Mouse (Mus musculus) gastrocnemius, postnatal 25 days (tissue): ENCODE measurements around the gene 4931428F04Rik. TPM values are rescaled to one million over a fixed set of nuclear protein-coding genes. Genes with fewer than 3 reads are reported as not detected.
"Not testable (repeated sequence)": the region's sequence is repeated elsewhere in the genome, so short reads cannot be mapped to it uniquely, and the experiment has no call there.

Experiments
- DNase-seq: peaks from one replicate; pipeline ENCODE4 v3.0.0; 2022
- total RNA-seq, 2 experiments: library from RNA; stranded (reverse); gene quantifications; 1 replicate in 1 of 2; 2 replicates in 1 of 2; pipeline ENCODE4 v1.2.3; 2021

Gene 4931428F04Rik
- total RNA-seq, 2 experiments from 2014 or later = 0.64 to 0.84 TPM

DNA sequence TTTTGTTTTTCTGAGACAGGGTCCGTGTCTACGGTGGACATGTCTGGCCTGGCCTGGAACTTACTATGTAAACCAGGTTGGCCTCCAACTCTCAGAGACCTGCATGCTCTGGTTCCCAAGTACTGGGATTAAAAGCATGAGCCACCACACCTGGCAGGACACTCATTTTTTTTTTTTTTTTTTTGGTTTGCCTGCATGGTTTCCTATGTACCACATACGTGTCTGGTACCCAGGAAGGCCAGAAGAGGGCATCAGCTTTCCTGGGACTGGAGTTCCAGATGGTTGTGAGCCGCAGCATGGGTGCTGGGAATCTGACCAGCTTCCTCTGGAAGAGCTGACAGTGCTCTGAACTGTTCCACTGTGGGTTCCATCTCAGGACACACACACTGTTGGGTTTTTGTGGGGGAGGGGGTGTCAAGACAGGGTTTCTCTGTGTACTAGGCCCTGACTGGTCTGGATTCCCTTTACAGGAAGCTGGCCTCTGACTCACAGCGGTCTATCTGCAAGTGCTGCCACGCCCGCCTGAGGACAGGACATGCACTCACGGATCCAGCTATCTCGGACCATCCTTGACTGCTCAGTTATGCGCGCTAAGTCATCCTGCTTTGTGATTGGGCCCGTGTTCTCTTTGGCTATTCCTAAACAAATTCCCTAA is 28.2 kb downstream of the 4931428F04Rik start:
- no peak for DNase-seq

DNA sequence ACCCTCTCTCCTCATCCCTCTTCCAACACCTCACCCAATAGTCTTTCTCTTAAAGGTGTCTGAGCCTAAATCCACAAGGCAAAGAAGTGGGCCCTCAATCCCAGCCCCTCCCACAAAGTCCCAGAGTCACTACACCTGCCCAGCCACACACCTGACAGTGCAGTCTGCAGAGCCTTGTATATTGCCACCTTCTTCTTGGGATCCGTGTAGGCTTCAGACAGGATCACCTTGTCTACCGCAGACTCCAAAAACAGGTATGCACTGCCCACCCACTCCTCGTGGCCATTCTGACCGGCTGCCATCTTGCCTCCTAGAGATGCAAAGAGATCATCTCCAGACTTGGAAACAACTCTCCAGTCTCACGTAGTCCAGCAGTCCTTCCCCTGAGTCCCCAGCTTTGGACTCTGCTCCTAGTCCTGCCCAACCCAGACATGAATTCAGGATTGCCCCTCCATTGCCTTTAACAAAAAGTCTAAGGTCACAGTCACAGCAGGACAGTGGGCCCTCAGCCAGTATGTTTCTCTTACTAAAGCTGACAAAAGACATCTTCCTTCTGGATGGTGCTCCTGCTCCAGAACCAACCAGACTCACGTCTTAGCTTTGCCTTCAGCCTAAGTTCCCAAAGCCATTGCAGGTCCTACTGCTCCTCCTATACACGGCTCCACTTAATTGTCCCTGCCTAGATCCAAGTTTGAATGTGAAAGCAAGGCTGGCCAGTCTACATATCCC is 29.1 kb downstream of the 4931428F04Rik start:
- no peak for DNase-seq

DNA sequence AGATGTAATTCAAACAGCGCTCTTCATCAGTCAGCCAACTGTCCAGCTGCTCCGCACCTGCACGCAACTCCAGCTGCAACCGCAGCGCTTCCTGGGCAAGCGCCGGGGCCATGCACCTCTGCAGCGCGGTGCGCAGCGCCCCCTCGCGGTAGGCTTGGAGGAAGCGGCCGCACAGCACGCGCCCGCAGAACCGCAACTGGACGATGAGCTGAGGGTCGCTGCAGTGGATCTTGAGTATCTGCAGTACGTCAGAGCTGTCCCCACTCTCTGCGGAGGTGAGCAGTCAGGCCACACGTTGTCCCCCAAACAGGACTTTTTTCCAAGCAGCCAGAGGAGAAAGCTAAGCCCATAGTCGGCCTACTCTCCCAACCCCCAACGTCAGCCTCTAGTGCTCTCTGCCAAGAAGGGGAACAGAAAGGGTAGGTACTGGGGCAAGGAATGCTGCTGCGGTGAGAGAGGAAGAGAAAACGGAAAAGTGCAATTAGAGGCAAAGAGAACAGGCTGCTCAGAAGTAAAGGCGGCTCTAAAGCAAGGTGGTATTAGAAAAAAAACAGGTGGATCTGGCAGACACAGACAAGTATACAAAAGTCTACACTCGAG is 29.8 kb downstream of the 4931428F04Rik start:
- DNase-seq = peak; percentile 64

DNA sequence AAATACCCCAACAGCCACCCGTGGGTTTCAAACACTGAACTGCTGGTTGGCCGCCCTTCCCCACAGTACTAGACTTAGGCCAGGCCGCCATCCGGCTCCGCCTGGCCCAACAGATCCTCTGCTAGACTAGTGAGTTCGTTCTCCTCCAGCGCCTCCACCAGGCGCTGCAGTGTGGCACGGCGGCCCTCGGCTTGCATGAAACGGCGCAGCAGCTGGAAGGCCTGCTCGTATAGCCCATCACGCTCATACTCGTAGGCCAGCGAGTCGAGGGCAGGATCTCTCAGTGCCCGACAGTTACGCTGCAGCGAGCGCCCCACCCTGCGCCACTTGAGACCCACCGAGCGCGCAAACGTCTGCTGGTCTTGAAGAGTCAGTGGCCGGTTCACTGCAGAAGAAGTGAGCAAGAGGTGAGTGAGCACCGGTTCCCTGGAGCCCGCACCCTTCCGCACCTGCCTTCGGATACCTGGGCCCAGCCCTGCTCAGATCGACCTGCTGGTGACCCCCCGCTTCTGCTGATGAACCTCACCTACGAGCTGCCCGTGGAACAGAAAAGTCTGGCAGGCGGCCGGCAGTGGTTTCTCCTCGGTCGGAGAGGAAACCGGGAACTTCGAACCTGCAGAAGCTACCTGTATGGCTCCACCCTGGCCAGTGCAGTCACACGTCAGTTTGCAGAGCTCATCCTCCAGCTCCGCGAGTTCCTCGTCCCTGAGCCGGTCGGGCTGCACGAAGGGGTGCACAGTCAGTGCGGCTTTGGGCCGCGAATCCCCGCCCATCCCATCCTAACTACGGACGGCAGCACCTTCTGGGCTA is 30.5 kb downstream of the 4931428F04Rik start:
- no peak for DNase-seq

DNA sequence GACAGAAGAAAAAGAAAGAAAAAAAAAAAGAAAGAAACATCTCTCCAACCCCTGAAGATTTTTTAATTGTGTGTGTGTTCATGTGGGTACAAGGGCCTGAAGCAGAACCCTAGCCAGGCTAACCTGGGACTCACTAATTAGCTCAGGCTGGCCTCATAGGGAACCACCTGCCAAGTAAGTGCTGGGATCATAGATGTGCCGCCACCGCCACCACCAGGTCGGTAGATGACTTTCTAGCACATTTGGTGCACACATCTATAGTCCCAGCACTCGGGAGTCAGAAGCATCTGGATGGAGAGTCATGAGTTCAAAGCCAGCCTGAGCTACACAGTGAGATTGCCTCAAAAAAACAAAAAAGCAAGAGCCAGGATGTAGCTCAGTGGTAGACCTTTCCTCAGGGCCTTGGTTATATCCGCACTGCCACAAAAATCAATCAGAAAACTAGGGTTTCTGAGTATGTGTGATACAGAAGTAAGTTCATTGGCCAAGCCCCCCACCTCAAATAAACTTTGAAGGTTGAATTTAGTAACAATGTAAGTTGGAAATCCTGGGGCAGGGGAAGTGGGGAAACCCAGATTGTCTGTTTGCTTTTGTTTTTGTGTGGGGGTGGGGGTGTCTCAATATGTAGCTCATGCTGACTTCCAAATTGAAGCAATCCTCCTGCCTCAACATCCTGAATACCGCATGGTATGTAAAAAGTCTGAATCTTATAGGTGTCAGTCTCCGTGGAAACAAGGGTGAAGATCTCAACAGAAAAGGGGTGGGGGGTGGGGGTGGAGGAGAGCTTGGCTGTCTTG is 32.1 kb downstream of the 4931428F04Rik start:
- no peak for DNase-seq

DNA sequence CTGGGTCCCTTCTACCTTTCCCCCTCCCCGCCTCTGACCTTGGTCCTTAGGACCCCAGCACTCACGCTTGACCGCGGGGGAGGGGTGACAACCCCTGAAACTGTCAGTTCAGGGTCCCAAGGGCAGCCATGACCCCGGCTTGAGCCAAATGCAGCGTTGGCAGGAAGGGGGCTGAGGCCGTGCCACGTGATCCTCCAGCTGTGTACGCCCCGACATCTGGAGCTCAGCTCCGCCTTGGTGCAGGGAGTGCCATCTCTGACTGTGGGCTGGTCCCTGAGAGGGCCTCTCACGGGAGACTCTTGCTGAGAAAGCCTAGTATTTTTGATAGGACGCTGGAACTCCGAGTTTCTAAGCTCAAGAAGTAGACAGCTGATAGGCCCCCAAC is 34.7 kb downstream of the 4931428F04Rik start, which contains the start of gene B3gnt9:
B3gnt9 (minus strand) TSS at position 188 of the 385 bp plus-strand sequence.
- DNase-seq = peak; percentile 85

DNA sequence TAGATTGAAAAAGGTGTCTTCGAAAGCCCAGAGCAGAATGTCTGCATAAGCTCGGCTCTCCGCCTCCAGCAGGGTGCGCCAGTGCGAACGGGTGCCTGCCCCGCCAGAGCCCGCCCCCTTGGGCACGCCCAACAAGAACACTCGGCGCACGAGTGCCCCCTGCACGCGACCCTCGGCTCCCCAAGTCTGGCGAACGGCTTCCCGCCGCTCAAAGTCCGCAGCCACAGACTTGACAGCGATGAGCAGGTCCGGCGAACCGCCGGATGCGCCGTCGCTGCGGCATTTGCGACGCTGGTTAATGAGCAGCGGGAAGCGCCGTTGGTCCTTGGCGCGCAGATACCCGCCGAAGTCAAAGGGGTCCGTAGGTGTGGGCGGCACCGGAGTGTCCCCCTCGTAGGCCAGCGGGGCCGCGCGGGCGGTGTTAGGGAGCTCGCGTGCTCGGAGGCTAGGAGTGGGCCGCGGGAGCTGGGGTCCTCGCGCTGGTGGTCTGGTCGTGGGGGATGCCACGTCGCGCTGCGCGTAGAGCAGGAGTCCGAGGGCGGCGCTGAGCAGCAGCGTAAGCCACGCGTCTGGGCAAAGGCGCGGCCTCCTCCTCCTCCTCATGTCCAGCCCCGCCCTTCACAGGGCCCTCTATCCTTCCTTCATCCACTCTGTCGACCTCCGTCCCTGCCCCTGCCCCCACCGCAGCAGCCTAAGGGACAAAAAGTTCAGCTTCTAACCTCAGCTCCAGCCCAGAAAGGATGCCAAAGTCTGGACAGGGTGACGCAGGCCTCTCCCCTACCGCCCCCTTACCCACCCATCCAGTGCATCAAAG is 35.3 kb downstream of the 4931428F04Rik start:
- DNase-seq = peak; percentile 86

DNA sequence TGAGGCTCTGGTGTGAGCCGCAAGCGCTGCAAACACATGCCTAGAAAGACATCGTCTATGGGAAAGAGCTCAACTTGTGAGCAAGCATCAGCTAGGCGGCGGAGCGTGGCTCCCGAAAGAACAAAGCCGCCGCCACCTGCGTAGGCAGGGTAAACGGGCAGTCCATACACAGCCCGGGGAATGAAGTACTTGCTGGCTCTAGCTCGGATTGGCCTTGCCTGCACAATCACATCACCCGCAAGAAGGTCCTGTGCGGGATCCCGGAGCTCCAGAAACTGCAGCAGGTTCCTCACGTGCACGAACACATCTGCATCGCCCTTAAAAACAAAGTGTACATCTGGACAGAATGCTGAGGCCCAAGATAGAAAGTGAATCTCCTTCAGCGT is 35.9 kb downstream of the 4931428F04Rik start:
- DNase-seq = no peak

DNA sequence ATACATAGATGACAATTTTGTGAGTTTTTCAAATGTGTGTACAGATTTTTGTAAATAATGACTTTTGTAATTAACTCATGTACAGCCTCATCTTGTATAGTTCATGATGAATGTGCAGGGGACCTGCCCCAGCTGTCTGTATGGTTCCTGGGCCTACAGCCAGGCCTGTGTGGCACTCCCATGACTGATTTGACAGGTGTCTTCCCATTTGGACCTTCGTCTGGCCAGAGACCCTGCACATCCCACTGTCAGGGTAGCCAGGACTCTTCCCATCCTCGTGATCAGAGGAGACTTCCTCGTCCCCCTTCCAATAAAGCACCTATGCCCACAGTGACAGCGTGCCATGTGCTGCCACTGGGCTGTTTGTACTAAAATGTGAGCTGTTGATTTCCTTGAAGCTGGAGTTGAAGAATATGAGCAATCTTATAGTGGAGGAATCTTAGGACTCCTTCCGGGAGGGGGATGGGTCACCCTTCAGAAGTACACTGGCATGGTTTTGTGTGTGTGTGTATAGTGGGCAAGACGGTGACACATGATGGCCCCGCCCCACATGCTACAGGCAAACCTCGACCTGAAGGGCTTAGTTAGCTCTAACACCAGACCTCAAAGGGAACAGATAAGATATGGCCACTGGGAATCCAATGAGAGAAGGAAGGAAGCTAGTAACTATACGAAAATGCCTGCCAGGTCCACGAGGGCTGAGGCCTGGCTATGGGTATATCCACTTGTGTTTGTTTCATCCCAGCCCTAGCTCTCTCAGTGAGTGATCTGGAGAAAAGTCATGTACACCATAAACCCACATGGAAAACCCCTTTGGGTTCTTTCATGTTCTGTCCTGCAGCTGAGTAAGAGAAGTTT is 36.8 kb downstream of the 4931428F04Rik start:
- no peak for DNase-seq

DNA sequence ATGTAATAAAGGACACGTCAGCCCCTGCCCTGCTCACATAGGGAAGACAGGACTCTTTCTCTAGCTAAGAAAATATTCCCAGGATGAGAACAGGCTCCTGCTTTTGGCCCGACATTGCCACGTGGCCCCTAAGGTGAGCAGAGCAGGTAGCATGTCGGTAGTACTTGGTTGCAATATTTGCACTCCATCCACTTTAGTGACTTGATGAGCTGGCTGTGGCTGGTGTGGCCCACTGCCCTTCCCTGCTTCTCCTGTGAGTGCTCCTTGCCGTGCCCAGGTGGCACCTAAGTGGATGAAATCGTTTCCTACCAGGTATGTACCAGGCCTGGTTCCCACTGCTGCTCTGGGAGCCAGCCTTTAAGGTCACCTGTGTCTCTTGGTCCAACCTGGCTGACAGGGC is 37.7 kb downstream of the 4931428F04Rik start:
- no peak for DNase-seq

DNA sequence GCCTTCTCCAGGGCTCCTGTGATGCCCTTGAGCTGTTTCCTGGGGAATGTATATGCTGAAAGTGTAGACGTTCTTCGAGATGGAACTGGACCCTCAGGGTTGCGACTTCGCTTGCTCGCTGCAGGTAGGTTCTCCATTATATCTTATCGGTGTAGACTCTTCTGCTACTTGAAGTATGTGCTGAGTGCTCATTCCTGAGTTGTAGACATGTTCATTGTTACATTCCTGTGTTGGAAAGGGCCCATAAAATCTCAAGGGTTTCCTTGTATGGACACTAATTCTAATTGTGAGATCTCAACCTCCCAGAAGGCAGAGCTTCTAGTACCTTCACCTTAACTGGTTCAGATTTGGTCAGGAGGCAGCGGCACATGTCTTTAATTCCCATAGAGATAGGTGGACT is 48.6 kb downstream of the 4931428F04Rik start:
- DNase-seq = no peak

DNA sequence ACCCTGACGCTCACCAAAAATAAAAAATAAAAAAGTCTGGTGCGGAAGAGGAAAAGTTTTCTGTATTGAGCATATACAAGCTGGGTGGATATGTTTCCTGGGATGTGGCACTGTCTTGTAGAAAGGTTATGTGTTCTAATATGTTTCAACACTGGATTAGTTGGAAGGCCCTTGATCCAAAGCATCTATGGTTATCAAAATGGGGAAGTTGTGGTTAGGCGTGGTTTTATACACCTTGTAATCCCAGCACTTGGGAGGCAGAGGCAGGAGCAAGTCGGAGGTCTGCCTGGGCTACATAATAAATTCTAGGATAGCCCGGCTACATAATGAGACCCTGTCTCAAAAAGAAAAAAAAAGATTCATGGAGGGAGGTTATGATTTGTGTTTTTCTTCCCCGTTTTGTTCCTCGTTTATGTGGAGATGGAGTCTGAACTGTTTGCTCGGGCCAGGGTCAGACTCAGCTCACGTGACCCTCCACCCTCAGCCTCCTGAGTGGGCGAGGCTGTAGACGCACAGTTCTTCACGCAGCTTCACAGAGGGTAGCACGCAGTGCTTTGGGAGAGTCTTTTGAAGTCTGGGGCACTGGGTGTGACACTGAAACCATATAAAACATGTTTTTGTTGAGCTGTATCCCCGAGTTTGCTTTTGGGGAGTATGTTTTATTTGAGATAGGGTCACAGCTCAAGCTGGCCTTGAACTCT is 52.1 kb downstream of the 4931428F04Rik start:
- no peak for DNase-seq

DNA sequence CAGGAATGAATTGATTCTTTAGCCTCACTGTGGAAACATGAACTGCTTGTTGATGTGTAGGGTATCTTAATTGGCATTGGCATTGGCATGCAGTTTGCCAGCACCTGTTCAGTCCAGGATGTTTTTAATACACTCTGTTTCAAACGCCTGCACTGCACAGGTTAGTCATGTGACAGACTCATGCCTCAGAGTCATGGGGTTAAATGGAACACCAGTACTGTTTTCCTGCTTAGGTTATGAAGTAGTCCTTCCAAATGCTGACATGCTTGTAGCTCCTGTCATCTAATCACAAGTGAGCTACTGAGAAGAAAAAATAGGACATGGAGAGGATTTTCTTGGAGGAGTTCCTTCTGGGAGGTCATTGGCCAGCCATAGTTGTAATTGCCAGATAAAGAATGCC is 54.5 kb downstream of the 4931428F04Rik start:
- DNase-seq = no peak

DNA sequence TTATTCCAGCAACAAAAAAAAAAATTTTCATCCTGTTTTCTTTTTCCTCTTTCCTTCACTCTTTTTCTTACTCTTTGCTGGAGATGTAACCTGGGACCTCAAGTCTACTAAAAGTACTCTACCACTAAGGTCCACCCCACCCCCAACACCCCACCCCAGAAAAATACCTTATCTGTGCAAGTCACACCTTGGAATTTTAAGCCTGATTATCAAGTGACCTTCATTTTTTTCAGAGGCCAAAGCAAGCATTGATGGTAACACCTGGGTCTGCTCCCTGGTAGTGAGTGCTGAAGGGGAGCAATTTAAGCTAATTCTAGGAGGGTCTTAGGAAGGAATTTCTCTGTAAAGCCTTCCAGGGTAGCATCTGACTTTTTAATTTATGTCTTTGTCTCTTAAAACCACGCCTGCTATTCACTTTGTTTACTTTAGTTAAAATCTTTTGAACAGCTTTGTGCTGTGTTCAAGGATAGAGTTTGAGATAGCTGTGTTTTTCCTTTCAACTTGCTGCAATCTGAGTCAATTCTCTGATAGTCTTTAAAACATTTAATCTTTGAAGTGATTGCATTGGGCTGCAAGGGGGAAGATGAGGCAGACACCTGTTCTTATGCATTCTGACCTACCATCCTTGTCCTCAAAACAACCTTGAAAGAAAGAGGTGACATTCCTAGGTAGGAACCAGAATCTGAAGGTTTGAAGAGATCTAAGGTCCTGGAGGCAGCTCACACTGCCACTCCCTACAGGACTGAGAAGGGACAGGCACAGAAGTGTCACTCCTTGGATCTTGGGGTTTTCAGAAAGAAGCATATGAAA is 56.3 kb downstream of the 4931428F04Rik start:
- no peak for DNase-seq

DNA sequence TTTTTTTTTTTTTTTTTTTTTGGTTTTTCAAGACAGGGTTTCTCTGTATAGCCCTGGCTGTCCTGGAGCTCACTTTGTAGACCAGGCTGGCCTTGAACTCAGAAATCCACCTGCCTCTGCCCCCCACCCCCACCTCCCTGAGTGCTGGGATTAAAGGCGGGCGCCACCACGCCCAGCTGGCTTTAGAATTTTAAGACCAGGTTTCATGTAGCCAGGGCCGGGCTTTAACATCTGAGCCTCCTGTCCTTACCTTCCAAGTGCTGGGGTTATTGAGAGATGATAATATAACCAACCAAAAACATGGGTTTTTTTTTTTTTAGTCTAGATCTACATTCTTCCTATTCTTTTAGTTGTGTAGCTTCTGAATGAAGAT is 57.4 kb downstream of the 4931428F04Rik start:
- DNase-seq = not testable (repeated sequence)

DNA sequence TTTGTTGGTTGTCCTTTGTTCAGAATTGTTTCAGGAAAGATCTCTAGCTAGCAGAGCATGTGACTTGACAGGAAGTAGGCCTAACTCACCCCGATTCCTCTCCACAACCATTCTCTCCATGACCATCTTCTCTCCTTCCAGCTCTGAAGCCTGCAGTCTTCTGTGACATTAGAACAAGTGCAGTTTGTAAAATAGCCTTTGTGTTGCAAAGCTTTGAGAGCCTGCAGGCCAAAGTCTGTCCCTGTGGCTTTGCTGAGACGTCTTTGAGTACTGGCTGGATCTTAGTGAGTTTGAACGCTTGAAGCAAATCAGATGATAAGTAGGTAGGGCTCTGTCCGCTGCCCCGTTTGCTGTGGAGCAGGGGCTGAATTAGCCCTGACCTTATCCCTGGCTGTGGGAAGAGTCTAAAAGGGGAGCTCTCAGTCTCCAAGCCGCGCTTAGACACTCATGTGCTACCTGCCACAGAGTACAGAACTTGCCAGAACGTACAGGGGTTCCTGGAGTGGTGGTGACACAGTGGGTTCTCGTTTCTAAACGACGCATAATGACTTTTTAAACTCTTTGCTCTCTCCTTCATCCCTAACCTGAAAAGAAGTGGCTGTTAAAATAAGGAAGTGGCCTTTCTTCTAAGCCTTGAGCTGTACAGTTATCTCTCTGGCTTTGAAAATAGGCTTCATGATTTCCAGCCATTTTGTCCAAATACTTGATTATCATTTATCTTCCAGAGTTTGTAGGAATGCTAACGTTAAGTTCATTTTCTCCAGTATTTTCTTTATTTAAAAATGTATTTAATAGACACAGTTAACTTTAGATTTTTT is 58.0 kb downstream of the 4931428F04Rik start:
- DNase-seq = no peak
